Mouse (Mus musculus): Measurements from ENCODE around the gene L2hgdh. TPM values are rescaled to one million over a fixed set of nuclear protein-coding genes. Genes with fewer than 3 reads are reported as not detected.
"Not testable (repeated sequence)": the region's sequence is repeated elsewhere in the genome, so short reads cannot be mapped to it uniquely, and the experiment has no call there.

The L2hgdh gene
- total RNA-seq, 1 experiment from 2014 or later, result 24.9 TPM

DNA sequence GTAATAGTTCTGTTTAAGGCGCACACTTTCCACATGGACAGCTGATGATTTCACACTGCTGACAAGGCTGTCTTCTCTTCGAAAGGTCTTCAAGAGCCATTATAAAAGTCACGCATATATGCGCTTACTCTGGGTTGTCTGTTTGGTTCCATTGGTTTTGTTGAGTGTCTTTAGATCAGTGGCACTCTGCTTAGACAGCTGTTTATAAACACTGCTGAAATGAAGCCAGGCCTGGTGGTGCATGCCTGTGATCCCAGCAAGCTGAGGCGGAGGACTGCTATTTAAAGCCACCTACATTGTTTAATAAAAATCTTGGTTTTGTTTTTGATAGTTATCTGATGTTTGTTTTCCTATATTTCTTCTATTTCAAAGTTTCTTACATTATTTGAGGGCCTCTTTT is 58.0 kb downstream of the L2hgdh start:
- no peak for DNase-seq

DNA sequence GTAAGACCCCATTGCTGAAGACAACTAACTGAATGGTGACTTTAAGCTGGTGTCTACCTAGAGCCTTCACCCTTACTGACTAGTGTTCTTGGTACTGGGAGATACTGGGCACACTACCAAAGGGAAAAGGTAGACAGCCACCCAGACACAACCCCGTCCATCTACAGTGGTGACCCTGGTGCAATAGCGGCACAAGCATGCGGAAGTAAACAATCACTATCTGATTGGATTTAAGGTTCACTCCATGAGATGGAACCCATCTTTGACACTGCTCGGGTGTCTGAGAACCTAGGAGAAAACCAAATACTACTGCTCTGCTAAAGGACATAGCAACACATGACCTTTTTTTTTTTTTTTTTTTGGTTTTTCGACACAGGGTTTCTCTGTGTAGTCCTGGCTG is 63.0 kb downstream of the L2hgdh start:
- no peak for DNase-seq

DNA sequence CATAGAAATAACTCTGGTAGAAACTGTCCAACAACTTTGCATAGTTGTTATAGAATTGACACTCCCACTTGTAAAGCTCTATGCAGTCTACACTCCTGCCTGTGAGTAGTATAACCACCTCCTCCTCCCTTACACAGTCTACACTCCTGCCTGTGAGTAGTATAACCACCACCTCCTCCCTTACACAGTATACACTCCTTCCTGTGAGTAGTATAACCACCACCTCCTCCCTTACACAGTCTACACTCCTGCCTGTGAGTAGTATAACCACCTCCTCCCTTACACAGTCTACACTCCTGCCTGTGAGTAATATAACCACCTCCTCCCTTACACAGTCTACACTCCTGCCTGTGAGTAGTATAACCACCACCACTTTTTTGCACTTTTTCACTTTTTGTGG is 70.7 kb downstream of the L2hgdh start:
- DNase-seq, result not testable (repeated sequence)

DNA sequence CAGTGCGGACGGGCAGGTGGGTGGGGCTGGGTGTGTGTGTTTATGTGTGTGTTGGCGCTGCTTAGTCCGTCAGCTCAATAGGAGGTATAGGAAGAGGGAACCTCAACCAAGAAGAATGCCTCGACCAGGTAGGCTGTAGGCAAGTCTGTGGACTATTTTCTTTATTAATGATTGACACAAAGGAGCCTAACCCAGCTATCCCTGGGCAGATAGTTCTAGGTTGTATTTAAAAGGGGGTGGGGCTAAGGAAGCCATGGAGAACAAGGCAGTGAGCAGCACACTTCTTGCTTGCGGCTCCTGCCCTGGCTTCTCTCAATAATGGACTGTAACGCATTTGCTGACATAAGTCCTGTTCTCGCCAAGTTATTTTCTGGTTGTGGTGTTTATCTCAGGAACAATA is 75.2 kb downstream of the L2hgdh start:
- no peak for DNase-seq

DNA sequence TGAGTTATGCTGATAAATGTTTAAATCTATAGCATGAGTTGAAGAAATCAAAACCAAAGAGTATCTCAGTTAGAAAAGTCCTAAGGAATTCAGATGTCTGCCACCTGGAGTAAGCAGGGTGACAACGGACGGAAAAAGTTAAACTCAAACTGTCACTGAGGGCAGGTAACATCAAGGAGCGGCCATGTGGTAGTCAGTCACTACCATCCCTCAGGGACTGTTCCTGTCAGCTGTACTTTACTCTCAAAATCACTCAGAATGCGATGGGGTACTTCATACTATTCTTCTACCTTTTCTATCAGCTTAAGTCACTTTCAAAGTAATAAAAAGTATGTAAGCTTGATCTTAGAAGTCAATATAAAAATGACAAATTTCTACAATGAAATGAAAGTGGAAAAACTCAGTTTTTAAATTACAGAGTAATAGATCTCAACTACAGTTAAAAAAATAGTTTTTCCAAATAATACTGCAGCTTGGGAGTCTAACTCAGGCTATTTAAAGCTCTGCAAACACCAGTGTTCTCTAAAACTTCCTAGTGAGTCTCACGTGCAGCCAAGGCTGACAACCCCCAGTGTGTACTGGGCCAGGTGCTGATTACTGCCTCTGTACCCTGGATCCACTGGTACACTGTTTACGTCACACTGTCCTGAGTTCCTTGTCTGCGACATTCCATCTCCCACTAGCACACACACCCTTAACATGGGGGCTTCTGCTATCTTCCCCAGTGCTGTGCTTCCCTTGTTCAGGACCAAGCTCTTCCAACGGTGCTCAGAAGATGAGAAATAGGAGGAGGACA is 78.7 kb downstream of the L2hgdh start:
- DNase-seq, result no peak

DNA sequence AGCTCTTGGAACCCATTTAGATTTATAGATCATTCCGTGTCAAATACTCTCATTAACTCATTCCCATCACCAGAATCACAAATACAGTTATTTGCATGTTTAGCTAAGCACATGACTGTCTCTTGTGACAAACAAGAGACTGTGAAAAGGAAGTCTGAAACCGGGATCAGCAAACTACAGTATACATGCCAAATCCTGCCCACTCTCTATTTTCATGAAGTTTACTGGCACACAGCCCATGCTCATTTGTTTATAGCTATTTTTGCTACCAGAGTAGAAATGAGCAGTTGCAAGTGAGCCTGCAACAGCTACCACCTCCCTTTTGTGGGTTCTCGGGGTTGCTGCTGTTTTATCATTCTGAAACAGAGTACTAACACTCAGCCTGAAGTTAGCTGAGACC is 79.8 kb downstream of the L2hgdh start:
- DNase-seq, result no peak

DNA sequence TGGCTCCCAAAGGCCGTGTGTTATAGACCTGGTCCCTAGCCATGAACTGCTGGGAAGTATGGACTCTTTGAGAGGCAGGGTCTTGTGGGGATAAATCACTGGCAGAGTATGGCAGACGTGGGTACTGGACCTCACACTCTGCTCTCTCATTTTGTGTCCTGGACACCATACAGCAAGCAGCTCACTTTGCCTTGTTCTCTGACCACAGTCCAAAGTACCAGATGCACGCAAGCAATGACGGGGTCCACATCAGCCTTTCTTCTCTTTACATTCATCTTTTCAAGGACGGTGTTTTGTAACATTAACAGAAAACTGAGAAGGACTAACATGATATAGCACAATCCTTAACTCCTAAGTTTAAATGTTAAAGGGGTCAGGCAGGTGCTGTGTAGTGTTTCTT is 81.8 kb downstream of the L2hgdh start:
- no peak for DNase-seq

Small RNA genes within 50 kb of the gene (microRNA-seq; reads per million reads assigned to microRNA genes)
- gene Mir681, result 0 reads per million in 2 experiments

Other genes with a start within 250 kb of the L2hgdh start
- 12.1 and 21.3 TPM in 2 replicates for gene Vcpkmt, start 141.8 kb downstream of the L2hgdh start, total RNA-seq (2021)
- 51.2 and 51.4 TPM in 2 replicates for gene Sos2, start 43.0 kb downstream of the L2hgdh start, total RNA-seq (2021)
- gene Atp5s, start 77 bp upstream of the L2hgdh start, total RNA-seq (2021), result 14.4 and 15.6 TPM in 2 replicates
- gene Cdkl1, start 66.4 kb upstream of the L2hgdh start, total RNA-seq (2021), result 1.5 and 2.4 TPM in 2 replicates
- 6.3 and 8.0 TPM in 2 replicates for gene Atl1, start 167.7 kb upstream of the L2hgdh start, total RNA-seq (2021)
- gene Map4k5, start 168.3 kb upstream of the L2hgdh start, total RNA-seq (2021), result 35.4 and 37.4 TPM in 2 replicates

Measured in adrenal gland, postnatal 25 days (tissue).